Mouse (Mus musculus) left cerebral cortex, postnatal 4 days (tissue): ENCODE measurements around the gene Ganc. TPM values are rescaled to one million over a fixed set of nuclear protein-coding genes. Genes with fewer than 3 reads are reported as not detected.

ENCODE experiments used
- DNase-seq: peaks from one replicate; pipeline ENCODE4 v3.0.0-alpha.2; 2022
- intact Hi-C: fragments of 180-260 bp; cut with DNase I; formaldehyde crosslinking; loops from one replicate; pipeline ENCODE4 v1.15.1; 2025
- total RNA-seq, 2 experiments: library from RNA; stranded (reverse); gene quantifications; 2 replicates each; pipeline ENCODE4 v1.2.3; 2021

Ganc gene
- total RNA-seq, 2 experiments from 2014 or later = 8.3 to 8.9 TPM

- intact Hi-C loops = no loop called here
- no peak for DNase-seq
Measured at GRCm38 (mm10) chr2:120446373-120446772, 42.7 kb downstream of the Ganc start.

GRCm38 (mm10) chr2:120447306-120447705, 43.6 kb downstream of the Ganc start:
- no peak for DNase-seq
- intact Hi-C loops = no loop called here

- intact Hi-C loops = no loop called here
- no peak for DNase-seq
Measured at GRCm38 (mm10) chr2:120450724-120451123, 47.0 kb downstream of the Ganc start.

GRCm38 (mm10) chr2:120452600-120452999, 48.9 kb downstream of the Ganc start:
- no peak for DNase-seq
- intact Hi-C loops = no loop called here

- intact Hi-C loops = no loop called here
- no peak for DNase-seq
Measured at GRCm38 (mm10) chr2:120454987-120455386, 51.3 kb downstream of the Ganc start.

GRCm38 (mm10) chr2:120455719-120456118, 52.0 kb downstream of the Ganc start, which contains the start of gene Capn3:
TSS of gene Capn3 (plus strand) at chr2:120456019.
- intact Hi-C loops = no loop called here
- DNase-seq = no peak

- no peak for DNase-seq
- intact Hi-C loops = no loop called here
Measured at GRCm38 (mm10) chr2:120460216-120460615, 56.5 kb downstream of the Ganc start.

- intact Hi-C loops = no loop called here
- DNase-seq = no peak
Measured at GRCm38 (mm10) chr2:120463328-120463727, 59.6 kb downstream of the Ganc start.

GRCm38 (mm10) chr2:120464091-120464490, 60.4 kb downstream of the Ganc start:
- DNase-seq = no peak
- intact Hi-C loops = no loop called here

- DNase-seq = no peak
- intact Hi-C loops = no loop called here
Measured at GRCm38 (mm10) chr2:120464732-120465396, 61.2 kb downstream of the Ganc start.

- intact Hi-C loops = no loop called here
- DNase-seq = no peak
Measured at GRCm38 (mm10) chr2:120465397-120465785, 61.7 kb downstream of the Ganc start.

- no peak for DNase-seq
- intact Hi-C loops = no loop called here
Measured at GRCm38 (mm10) chr2:120468011-120468410, 64.3 kb downstream of the Ganc start.

- intact Hi-C loops = no loop called here
- no peak for DNase-seq
Measured at GRCm38 (mm10) chr2:120469220-120469619, 65.5 kb downstream of the Ganc start.

- no peak for DNase-seq
- intact Hi-C loops = no loop called here
Measured at GRCm38 (mm10) chr2:120469715-120470114, 66.0 kb downstream of the Ganc start.

- no peak for DNase-seq
- intact Hi-C loops = no loop called here
Measured at GRCm38 (mm10) chr2:120470856-120471255, 67.2 kb downstream of the Ganc start.

GRCm38 (mm10) chr2:120476277-120477087, 72.8 kb downstream of the Ganc start:
- intact Hi-C loops = no loop called here
- DNase-seq = no peak

GRCm38 (mm10) chr2:120478600-120478999, 74.9 kb downstream of the Ganc start:
- intact Hi-C loops = no loop called here
- DNase-seq = peak; percentile 75

- DNase-seq = no peak
- intact Hi-C loops = no loop called here
Measured at GRCm38 (mm10) chr2:120481921-120482320, 78.2 kb downstream of the Ganc start.

- DNase-seq = no peak
- intact Hi-C loops = no loop called here
Measured at GRCm38 (mm10) chr2:120482506-120483389, 79.1 kb downstream of the Ganc start.

- intact Hi-C loops = no loop called here
Measured at GRCm38 (mm10) chr2:120484241-120484640, 80.5 kb downstream of the Ganc start.

GRCm38 (mm10) chr2:120493254-120493653, 89.6 kb downstream of the Ganc start:
- DNase-seq = no peak
- intact Hi-C loops = no loop called here

More at GRCm38 (mm10) chr2:120484241-120484640, 80.5 kb downstream of the Ganc start:
- no peak for DNase-seq
